Mouse (Mus musculus) thymus, postnatal 36 days (tissue): Measurements from ENCODE around the gene Farsb.
A peak's percentile ranks its signal among the peaks of the same experiment; 100 is the strongest.

Source experiments
- DNase-seq, 2 experiments: peaks; one replicate each; pipeline ENCODE4 v3.0.0; 2022; ENCODE audit warnings: mixed read lengths in 2 of 2

Farsb gene

GRCm38 (mm10) chr1:78483430-78483829, 5.3 kb downstream of the Farsb start:
- no peak for DNase-seq

- no peak for DNase-seq
Observed at GRCm38 (mm10) chr1:78472441-78472840, 16.3 kb downstream of the Farsb start.

- no peak for DNase-seq
Observed at GRCm38 (mm10) chr1:78454659-78455058, 34.0 kb downstream of the Farsb start.

GRCm38 (mm10) chr1:78453886-78454285, 34.8 kb downstream of the Farsb start:
- no peak for DNase-seq

GRCm38 (mm10) chr1:78452544-78452943, 36.2 kb downstream of the Farsb start:
- DNase-seq, result no peak

- no peak for DNase-seq
Observed at GRCm38 (mm10) chr1:78451070-78451854, 37.4 kb downstream of the Farsb start.

- DNase-seq, result no peak
Observed at GRCm38 (mm10) chr1:78448091-78448490, 40.6 kb downstream of the Farsb start.

- DNase-seq, result no peak
Observed at GRCm38 (mm10) chr1:78446742-78447141, 42.0 kb downstream of the Farsb start.

- DNase-seq, result no peak
Observed at GRCm38 (mm10) chr1:78446232-78446631, 42.5 kb downstream of the Farsb start.

GRCm38 (mm10) chr1:78443056-78443455, 45.6 kb downstream of the Farsb start:
- DNase-seq, result no peak

- no peak for DNase-seq
Observed at GRCm38 (mm10) chr1:78440716-78441115, 48.0 kb downstream of the Farsb start.

GRCm38 (mm10) chr1:78437150-78437549, 51.5 kb downstream of the Farsb start:
- DNase-seq, result no peak

GRCm38 (mm10) chr1:78436445-78436844, 52.3 kb downstream of the Farsb start:
- no peak for DNase-seq

GRCm38 (mm10) chr1:78435967-78436366, 52.7 kb downstream of the Farsb start:
- DNase-seq, result no peak

GRCm38 (mm10) chr1:78433472-78433871, 55.2 kb downstream of the Farsb start:
- DNase-seq, result no peak

GRCm38 (mm10) chr1:78428851-78429250, 59.8 kb downstream of the Farsb start:
- no peak for DNase-seq

- no peak for DNase-seq
Observed at GRCm38 (mm10) chr1:78426841-78427240, 61.9 kb downstream of the Farsb start.

- no peak for DNase-seq
Observed at GRCm38 (mm10) chr1:78425793-78426700, 62.6 kb downstream of the Farsb start.

- no peak for DNase-seq
Observed at GRCm38 (mm10) chr1:78425309-78425708, 63.4 kb downstream of the Farsb start.

GRCm38 (mm10) chr1:78424848-78425247, 63.8 kb downstream of the Farsb start:
- no peak for DNase-seq

- DNase-seq, result no peak
Observed at GRCm38 (mm10) chr1:78422576-78422975, 66.1 kb downstream of the Farsb start.

GRCm38 (mm10) chr1:78421749-78422148, 66.9 kb downstream of the Farsb start:
- DNase-seq, result no peak

- DNase-seq, result no peak
Observed at GRCm38 (mm10) chr1:78420271-78420670, 68.4 kb downstream of the Farsb start.

- peak in 1 of 2 experiments; percentile 30 for DNase-seq
Observed at GRCm38 (mm10) chr1:78419593-78419992, 69.1 kb downstream of the Farsb start.
